Mouse (Mus musculus) ES-Bruce4 (cell line): ENCODE data around the gene Shroom3. TPM values are rescaled to one million over a fixed set of nuclear protein-coding genes. Genes with fewer than 3 reads are reported as not detected.

ENCODE experiments used
- H3K27ac ChIP-seq: 2 replicates; pipeline ENCODE4 v1.5.1; 2012; ENCODE audit warnings: low read length, inconsistent platforms; ENCODE audit not compliant: insufficient read depth
- H3K27me3 ChIP-seq: 2 replicates; pipeline ENCODE4 v1.6.1; 2012; ENCODE audit warnings: mild to moderate bottlenecking, low read length, inconsistent platforms; ENCODE audit not compliant: control insufficient read depth, poor library complexity, insufficient read depth, severe bottlenecking
- H3K36me3 ChIP-seq: 2 replicates; pipeline ENCODE4 v1.6.1; 2012; ENCODE audit warnings: inconsistent platforms, mild to moderate bottlenecking, low read length, moderate library complexity; ENCODE audit not compliant: control insufficient read depth, poor library complexity, insufficient read depth, severe bottlenecking
- H3K4me1 ChIP-seq: one replicate; pipeline ENCODE4 v1.8.1; 2011; ENCODE audit warnings: low read length; ENCODE audit not compliant: control insufficient read depth, insufficient read depth
- H3K4me3 ChIP-seq: 2 replicates; pipeline ENCODE4 v1.5.1; 2011; ENCODE audit warnings: low read depth, mild to moderate bottlenecking, low read length
- H3K9ac ChIP-seq: 2 replicates; pipeline ENCODE4 v1.6.1; 2012; ENCODE audit warnings: low read depth, mild to moderate bottlenecking, inconsistent platforms; ENCODE audit not compliant: poor library complexity, severe bottlenecking
- H3K9me3 ChIP-seq: replicated peaks from 2 replicates; pipeline ENCODE4 v1.6.1; 2012; ENCODE audit warnings: mild to moderate bottlenecking, low read length, inconsistent platforms; ENCODE audit not compliant: control insufficient read depth, poor library complexity, insufficient read depth, severe bottlenecking
- CTCF ChIP-seq: IDR thresholded peaks from one replicate; pipeline ENCODE4 v1.8.1; 2011; ENCODE audit warnings: low read depth, low read length
- EP300 ChIP-seq: IDR thresholded peaks from 2 replicates; pipeline ENCODE4 v1.6.1; 2011; ENCODE audit warnings: low read depth, low read length; ENCODE audit not compliant: insufficient read depth
- POLR2A ChIP-seq: IDR thresholded peaks from one replicate; pipeline ENCODE4 v1.8.1; 2011; ENCODE audit warnings: low read length; ENCODE audit not compliant: insufficient read depth
- polyA plus RNA-seq: library from polyadenylated mRNA; stranded (reverse); fragments of >200 nt; gene quantifications from 2 replicates; pipeline ENCODE4 v1.2.4, GENCODE M21; 2011; ENCODE audit warnings: low read depth; ENCODE audit not compliant: missing spikeins, insufficient read depth, insufficient read length

Shroom3 gene
- polyA plus RNA-seq, 1 experiment: 49.1 TPM

DNA sequence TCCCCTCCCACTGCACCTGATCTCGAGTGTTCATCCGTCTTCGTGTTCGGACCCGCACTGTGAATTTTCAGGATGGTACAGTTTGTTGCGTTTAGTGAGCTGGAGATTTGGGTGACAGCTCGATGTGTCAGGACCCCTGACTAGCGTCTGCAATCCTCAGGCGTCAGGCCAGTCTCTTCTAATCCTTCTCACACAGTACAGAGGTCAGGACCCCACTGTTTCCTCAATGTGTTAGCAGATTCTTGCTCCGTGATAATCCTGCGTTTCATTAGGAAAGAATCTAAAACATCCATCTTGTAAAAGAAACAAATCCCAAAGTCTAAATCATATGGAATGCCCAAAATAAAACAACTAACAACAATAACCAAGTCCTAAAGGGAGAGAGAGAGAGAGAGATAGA lies 18.5 kb downstream of the Shroom3 start:
- Histone ChIP-seq H3K4me1 (peaks cover 2% of the 10 kb centered on the region), H3K27me3 (no peaks in the 10 kb centered on the region), H3K9me3 (no peaks in the 10 kb centered on the region), H3K9ac (no peak overlapping the region), H3K4me3 (no peak overlapping the region), H3K27ac (no peak overlapping the region), H3K36me3 (no peaks in the 10 kb centered on the region)
- TF ChIP-seq POLR2A (no peak), EP300 (no peak)

DNA sequence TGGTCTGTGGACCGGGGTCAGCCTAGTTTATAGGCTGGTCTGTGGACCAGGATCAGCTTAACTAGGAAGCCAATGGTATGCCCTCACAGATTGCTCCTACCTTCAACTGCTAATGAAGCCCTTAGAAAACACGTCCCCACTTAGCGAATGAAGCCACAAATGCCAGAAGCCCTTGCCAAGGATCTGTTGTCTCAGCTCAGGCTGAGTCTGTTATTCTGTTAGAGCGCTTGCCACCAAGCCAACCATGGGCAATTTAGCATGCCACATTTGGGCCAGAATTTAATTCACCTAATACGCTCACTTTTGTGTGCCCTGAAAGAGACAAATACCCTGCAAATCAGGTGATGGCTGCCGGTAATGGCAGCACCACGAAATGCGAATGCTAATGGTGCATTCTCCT lies 20.4 kb downstream of the Shroom3 start:
- TF ChIP-seq CTCF (no peak), EP300 (no peak), POLR2A (no peak)
- Histone ChIP-seq H3K9me3 (no peaks in the 10 kb centered on the region), H3K4me1 (peaks cover 2% of the 10 kb centered on the region)

DNA sequence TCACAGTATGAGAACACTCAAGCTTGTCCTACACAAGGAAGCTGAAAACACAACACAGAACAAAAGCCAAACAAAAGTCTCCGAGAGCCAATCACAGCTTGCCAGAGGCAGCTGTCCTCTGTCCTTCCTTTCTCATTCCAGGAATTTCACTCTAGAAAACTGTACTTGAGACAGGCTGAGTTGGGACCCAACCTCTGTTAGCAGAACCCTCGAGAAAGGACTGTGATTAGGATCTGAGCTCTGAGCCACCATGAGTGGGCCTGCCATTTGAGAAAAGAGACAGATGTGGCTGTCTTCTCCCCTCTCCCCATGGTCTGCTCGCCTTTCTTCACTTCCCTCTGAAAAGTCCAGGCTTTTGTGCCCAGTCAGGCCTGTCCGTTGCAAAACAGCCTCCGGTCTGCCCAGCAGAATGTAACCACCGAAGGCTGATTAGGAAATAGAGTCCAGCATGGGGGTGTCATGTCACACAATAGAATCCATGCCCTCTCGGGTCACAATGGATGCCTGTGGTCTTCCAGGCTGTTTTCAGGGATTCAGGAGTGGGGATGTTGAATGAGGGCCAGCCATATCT lies 24.8 kb downstream of the Shroom3 start:
- Histone ChIP-seq H3K9ac (no peak overlapping the region), H3K9me3 (no peaks in the 10 kb centered on the region), H3K27me3 (no peaks in the 10 kb centered on the region), H3K4me3 (no peak overlapping the region), H3K27ac (no peak overlapping the region), H3K4me1 (no peaks in the 10 kb centered on the region), H3K36me3 (no peaks in the 10 kb centered on the region)
- TF ChIP-seq POLR2A (no peak), CTCF (no peak), EP300 (no peak)

More for the DNA sequence above, 20.4 kb downstream of the Shroom3 start:
- no peaks in the 10 kb centered on the region for H3K36me3 ChIP-seq
- no peaks in the 10 kb centered on the region for H3K27me3 ChIP-seq
- no peak overlapping the region for H3K4me3 ChIP-seq
- H3K27ac ChIP-seq: no peak overlapping the region
- no peak overlapping the region for H3K9ac ChIP-seq

DNA sequence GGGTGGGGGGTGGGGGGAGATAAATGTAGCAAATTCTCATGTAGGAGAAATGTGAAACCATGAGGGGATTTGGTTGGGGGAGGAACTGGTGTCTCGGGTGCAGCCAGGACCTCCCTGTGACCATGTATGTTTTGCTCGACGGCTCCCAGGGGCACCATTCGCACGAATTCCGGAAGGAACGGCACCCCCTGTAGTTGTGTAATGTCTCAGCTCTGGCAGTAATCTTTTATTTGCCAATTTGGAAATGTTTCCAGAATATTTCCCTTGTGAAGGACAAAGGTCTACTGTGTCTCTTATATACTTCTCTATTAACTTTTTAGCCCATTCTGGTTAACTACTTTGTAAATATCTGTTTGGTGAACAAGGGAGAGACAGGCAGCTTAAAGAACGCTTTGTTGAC lies 27.5 kb downstream of the Shroom3 start:
- TF ChIP-seq POLR2A (no peak), EP300 (no peak), CTCF (no peak)
- Histone ChIP-seq H3K27ac (no peak overlapping the region), H3K27me3 (no peaks in the 10 kb centered on the region), H3K36me3 (no peaks in the 10 kb centered on the region), H3K9me3 (no peaks in the 10 kb centered on the region), H3K4me1 (no peaks in the 10 kb centered on the region), H3K4me3 (no peak overlapping the region), H3K9ac (no peak overlapping the region)

DNA sequence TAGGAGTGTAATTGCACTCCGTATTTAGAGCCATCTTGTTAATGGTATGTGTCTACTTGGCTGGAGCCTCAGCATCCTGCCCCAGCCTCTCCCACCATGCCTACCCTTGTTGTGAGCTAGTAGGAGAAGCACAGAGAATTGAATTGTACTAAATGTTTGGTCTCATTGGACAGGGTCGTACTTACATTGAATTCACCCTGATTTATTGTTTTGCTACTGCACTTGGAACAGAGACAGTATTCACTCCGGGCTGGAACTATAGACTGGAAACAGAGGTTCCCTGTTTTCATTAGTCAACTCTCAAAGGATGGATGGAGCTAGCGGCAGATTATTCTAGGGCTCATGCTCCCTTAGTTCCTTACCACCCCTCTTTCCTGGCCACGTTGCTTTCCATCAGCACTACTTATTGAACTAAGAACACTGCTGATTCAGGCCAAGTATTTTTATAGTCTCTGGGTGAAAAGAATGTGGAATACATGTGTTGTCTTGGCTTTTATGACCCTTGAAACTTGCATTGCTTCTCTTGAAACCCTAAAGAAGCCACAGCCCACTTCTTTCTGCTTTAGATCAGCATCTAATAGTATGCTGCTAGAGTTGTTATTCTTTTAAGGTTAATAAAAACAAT lies 28.5 kb downstream of the Shroom3 start:
- no peak overlapping the region for H3K9ac ChIP-seq
- H3K9me3 ChIP-seq: no peaks in the 10 kb centered on the region
- H3K4me3 ChIP-seq: no peak overlapping the region
- no peak overlapping the region for H3K27ac ChIP-seq
- TF ChIP-seq EP300 (no peak), CTCF (no peak), POLR2A (no peak)
- H3K36me3 ChIP-seq: no peaks in the 10 kb centered on the region
- H3K27me3 ChIP-seq: no peaks in the 10 kb centered on the region
- no peaks in the 10 kb centered on the region for H3K4me1 ChIP-seq

DNA sequence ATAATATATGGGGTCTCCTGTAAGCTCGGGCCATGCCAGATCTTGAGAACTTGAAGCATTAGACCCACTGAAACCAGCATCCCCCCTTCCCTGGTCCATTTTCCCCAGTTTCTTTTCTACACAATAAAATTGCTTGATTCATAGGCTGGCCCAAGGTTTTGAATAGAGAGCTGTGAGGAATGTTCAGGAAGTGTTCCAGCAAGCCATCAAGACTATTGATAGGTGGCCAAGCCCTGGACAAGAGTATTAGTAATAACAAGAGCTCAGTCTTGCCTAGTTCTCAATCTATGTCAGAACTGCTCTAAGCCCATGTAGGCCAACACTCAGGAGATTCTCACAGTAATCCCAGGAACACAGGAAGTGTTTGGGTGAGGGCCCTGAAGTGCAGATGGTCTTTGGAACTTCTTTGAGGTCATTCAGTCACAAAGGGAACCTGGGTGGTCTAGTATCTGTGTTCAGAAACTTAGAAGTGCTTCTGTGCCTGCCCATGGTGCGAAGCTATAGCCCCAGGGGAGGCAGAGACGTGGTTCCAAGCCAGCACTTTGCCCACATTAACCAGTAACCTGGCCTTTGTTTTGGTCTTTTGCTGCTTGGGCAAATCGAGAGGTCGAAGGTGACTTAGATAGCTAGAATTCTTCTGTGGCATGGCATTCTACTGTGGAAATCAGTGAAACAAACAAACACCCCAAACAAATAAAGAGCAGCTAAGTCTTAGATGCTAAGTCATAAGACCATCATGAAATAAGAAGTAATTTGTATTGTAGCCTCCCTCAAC lies 29.6 kb downstream of the Shroom3 start:
- Histone ChIP-seq H3K27ac (no peak overlapping the region), H3K4me3 (no peak overlapping the region), H3K27me3 (no peaks in the 10 kb centered on the region), H3K9me3 (no peaks in the 10 kb centered on the region), H3K9ac (no peak overlapping the region), H3K4me1 (no peaks in the 10 kb centered on the region), H3K36me3 (no peaks in the 10 kb centered on the region)
- TF ChIP-seq CTCF (no peak), EP300 (no peak), POLR2A (no peak)
